Mouse (Mus musculus): ENCODE results near the gene Rab7. TPM values are rescaled to one million over a fixed set of nuclear protein-coding genes. Genes with fewer than 3 reads are reported as not detected.

The Rab7 gene
- polyA plus RNA-seq, 1 experiment from 2014 or later, result 110 TPM

- no peaks in the 10 kb centered on the region for H3K36me3 ChIP-seq (replicated peaks)
- H3K4me3 ChIP-seq (replicated peaks), result no peak overlapping the region
- no peak overlapping the region for H3K9ac ChIP-seq
- WGBS (ENCODE audit: insufficient replicate concordance), result 39% methylated on average over 11 of the region's 11 CpGs
- no peaks in the 10 kb centered on the region for H3K9me3 ChIP-seq (replicated peaks)
- no peak for ATAC-seq (ENCODE audit: insufficient read depth)
- peaks cover 19% of the 10 kb centered on the region; the same call in 1 of the 2 replicates for H3K27me3 ChIP-seq
- H3K4me1 ChIP-seq (replicated peaks), result peaks cover 13% of the 10 kb centered on the region
- no peak overlapping the region for H3K27ac ChIP-seq (replicated peaks)
- H3K4me2 ChIP-seq, result no peak overlapping the region
Measured at GRCm38 (mm10) chr6:88053228-88054080, 8.4 kb upstream of the Rab7 start.

- Histone ChIP-seq H3K4me1 (replicated peaks) (peaks cover 13% of the 10 kb centered on the region), H3K36me3 (replicated peaks) (no peaks in the 10 kb centered on the region), H3K9me3 (replicated peaks) (no peaks in the 10 kb centered on the region), H3K27ac (replicated peaks) (no peak overlapping the region), H3K4me3 (replicated peaks) (no peak overlapping the region), H3K4me2 (no peak overlapping the region), H3K9ac (no peak overlapping the region), H3K27me3 (peaks cover 19% of the 10 kb centered on the region; the same call in 1 of the 2 replicates)
- 75% methylated on average over 5 of the region's 5 CpGs for WGBS (ENCODE audit: insufficient replicate concordance)
- no peak for ATAC-seq (ENCODE audit: insufficient read depth)
Measured at GRCm38 (mm10) chr6:88051206-88051605, 6.1 kb upstream of the Rab7 start.

- Histone ChIP-seq H3K4me1 (replicated peaks) (peaks cover 22% of the 10 kb centered on the region), H3K4me3 (replicated peaks) (no peak overlapping the region), H3K4me2 (peak overlapping the region; percentile 4; the same call in 1 of the 2 replicates), H3K36me3 (replicated peaks) (no peaks in the 10 kb centered on the region), H3K9ac (no peak overlapping the region), H3K27ac (replicated peaks) (peak overlapping the region; percentile 42; the same call in 1 of the 2 replicates), H3K9me3 (replicated peaks) (no peaks in the 10 kb centered on the region), H3K27me3 (peaks cover 16% of the 10 kb centered on the region; the same call in 1 of the 2 replicates)
- 64% methylated on average over 6 of the region's 6 CpGs for WGBS (ENCODE audit: insufficient replicate concordance)
- peak; percentile 33; the same call in 1 of the 2 replicates for ATAC-seq (ENCODE audit: insufficient read depth)
Measured at GRCm38 (mm10) chr6:88049008-88049407, 3.9 kb upstream of the Rab7 start.

DNA sequence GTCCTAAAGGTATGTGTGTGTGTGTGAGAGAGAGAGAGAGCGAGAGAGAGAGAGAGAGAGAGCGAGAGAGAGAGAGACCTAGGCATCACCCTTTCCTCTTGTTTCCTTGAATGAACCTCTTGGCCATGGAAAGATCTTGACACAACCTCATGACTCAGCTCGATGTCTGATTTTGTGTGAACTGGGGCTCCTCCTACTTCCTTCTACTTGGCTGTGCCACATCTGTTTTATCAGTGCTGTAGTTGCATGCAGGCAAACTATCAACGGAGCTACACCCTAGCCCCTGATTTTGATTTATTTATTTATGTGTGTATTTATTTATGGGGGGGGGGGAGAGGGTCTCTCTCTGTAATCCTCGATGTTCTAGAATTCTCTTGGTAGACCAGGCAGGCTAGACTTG, 2.8 kb upstream of the Rab7 start:
- H3K4me3 ChIP-seq (replicated peaks), result no peak overlapping the region
- no peaks in the 10 kb centered on the region for H3K36me3 ChIP-seq (replicated peaks)
- ATAC-seq (ENCODE audit: insufficient read depth), result no peak
- 31% methylated on average over 5 of the region's 5 CpGs for WGBS (ENCODE audit: insufficient replicate concordance)
- H3K27me3 ChIP-seq, result peaks cover 16% of the 10 kb centered on the region; the same call in 1 of the 2 replicates
- 0 out of 2 replicates have a peak overlapping the region, but pooled peaks have one; percentile 25 for H3K27ac ChIP-seq (replicated peaks)
- no peak overlapping the region for H3K9ac ChIP-seq
- H3K4me1 ChIP-seq (replicated peaks), result peaks cover 33% of the 10 kb centered on the region
- H3K9me3 ChIP-seq (replicated peaks), result no peaks in the 10 kb centered on the region
- no peak overlapping the region for H3K4me2 ChIP-seq

- H3K4me1 ChIP-seq (replicated peaks), result peaks cover 49% of the 10 kb centered on the region
- ATAC-seq (ENCODE audit: insufficient read depth), result no peak
- H3K27me3 ChIP-seq, result peaks cover 7% of the 10 kb centered on the region; the same call in 1 of the 2 replicates
- 30% methylated on average over 3 of the region's 3 CpGs for WGBS (ENCODE audit: insufficient replicate concordance)
- H3K27ac ChIP-seq (replicated peaks), result peak overlapping the region; percentile 88
- H3K9ac ChIP-seq, result no peak overlapping the region
- no peaks in the 10 kb centered on the region for H3K9me3 ChIP-seq (replicated peaks)
- H3K36me3 ChIP-seq (replicated peaks), result no peaks in the 10 kb centered on the region
- peak overlapping the region; percentile 91 for H3K4me3 ChIP-seq (replicated peaks)
- peak overlapping the region; percentile 85 for H3K4me2 ChIP-seq
Measured at GRCm38 (mm10) chr6:88045406-88045766, 316 bp upstream of the Rab7 start.

GRCm38 (mm10) chr6:88044234-88044576, 865 bp downstream of the Rab7 start:
- no peaks in the 10 kb centered on the region for H3K9me3 ChIP-seq (replicated peaks)
- no peak for ATAC-seq (ENCODE audit: insufficient read depth)
- WGBS (ENCODE audit: insufficient replicate concordance), result 1% methylated on average over 3 of the region's 3 CpGs
- H3K4me3 ChIP-seq (replicated peaks), result peak overlapping the region; percentile 91
- peaks cover 49% of the 10 kb centered on the region for H3K4me1 ChIP-seq (replicated peaks)
- H3K9ac ChIP-seq, result peak overlapping the region; percentile 91
- 0 out of 2 replicates have a peak, but pooled peaks cover under 1% of the 10 kb centered on the region for H3K27me3 ChIP-seq
- H3K36me3 ChIP-seq (replicated peaks), result peaks cover 6% of the 10 kb centered on the region; the same call in 1 of the 2 replicates
- H3K27ac ChIP-seq (replicated peaks), result peak overlapping the region; percentile 88
- H3K4me2 ChIP-seq, result peak overlapping the region; percentile 85

GRCm38 (mm10) chr6:88042336-88042735, 2.7 kb downstream of the Rab7 start:
- H3K36me3 ChIP-seq (replicated peaks), result peaks cover 15% of the 10 kb centered on the region
- H3K9me3 ChIP-seq (replicated peaks), result no peaks in the 10 kb centered on the region
- H3K4me1 ChIP-seq (replicated peaks), result peaks cover 58% of the 10 kb centered on the region
- WGBS (ENCODE audit: insufficient replicate concordance), result 82% methylated on average over 3 of the region's 3 CpGs
- 0 out of 2 replicates have a peak overlapping the region, but pooled peaks have one; percentile 1 for H3K27ac ChIP-seq (replicated peaks)
- H3K27me3 ChIP-seq, result no peaks in the 10 kb centered on the region
- no peak for ATAC-seq (ENCODE audit: insufficient read depth)
- H3K4me3 ChIP-seq (replicated peaks), result no peak overlapping the region
- H3K9ac ChIP-seq, result no peak overlapping the region
- H3K4me2 ChIP-seq, result peak overlapping the region; percentile 1; the same call in 1 of the 2 replicates

GRCm38 (mm10) chr6:88041221-88041620, 3.8 kb downstream of the Rab7 start:
- Histone ChIP-seq H3K4me2 (no peak overlapping the region), H3K27me3 (no peaks in the 10 kb centered on the region), H3K36me3 (replicated peaks) (peaks cover 19% of the 10 kb centered on the region), H3K4me1 (replicated peaks) (peaks cover 58% of the 10 kb centered on the region), H3K9ac (no peak overlapping the region), H3K4me3 (replicated peaks) (no peak overlapping the region), H3K27ac (replicated peaks) (no peak overlapping the region), H3K9me3 (replicated peaks) (no peaks in the 10 kb centered on the region)
- no peak for ATAC-seq (ENCODE audit: insufficient read depth)
- 75% methylated on average over 4 of the region's 4 CpGs for WGBS (ENCODE audit: insufficient replicate concordance)

GRCm38 (mm10) chr6:88039426-88039825, 5.6 kb downstream of the Rab7 start:
- Histone ChIP-seq H3K4me3 (replicated peaks) (no peak overlapping the region), H3K9ac (no peak overlapping the region), H3K9me3 (replicated peaks) (no peaks in the 10 kb centered on the region), H3K27ac (replicated peaks) (no peak overlapping the region), H3K4me1 (replicated peaks) (peaks cover 58% of the 10 kb centered on the region), H3K27me3 (no peaks in the 10 kb centered on the region), H3K36me3 (replicated peaks) (peaks cover 25% of the 10 kb centered on the region), H3K4me2 (no peak overlapping the region)
- ATAC-seq (ENCODE audit: insufficient read depth), result no peak
- WGBS (ENCODE audit: insufficient replicate concordance), result 86% methylated on average over 4 of the region's 4 CpGs

GRCm38 (mm10) chr6:88037471-88038045, 7.5 kb downstream of the Rab7 start:
- no peak overlapping the region for H3K27ac ChIP-seq (replicated peaks)
- H3K4me2 ChIP-seq, result no peak overlapping the region
- no peak overlapping the region for H3K4me3 ChIP-seq (replicated peaks)
- no peaks in the 10 kb centered on the region for H3K27me3 ChIP-seq
- WGBS (ENCODE audit: insufficient replicate concordance), result 71% methylated on average over 4 of the region's 4 CpGs
- peaks cover 28% of the 10 kb centered on the region for H3K36me3 ChIP-seq (replicated peaks)
- peaks cover 46% of the 10 kb centered on the region for H3K4me1 ChIP-seq (replicated peaks)
- no peak for ATAC-seq (ENCODE audit: insufficient read depth)
- H3K9ac ChIP-seq, result no peak overlapping the region
- H3K9me3 ChIP-seq (replicated peaks), result no peaks in the 10 kb centered on the region

DNA sequence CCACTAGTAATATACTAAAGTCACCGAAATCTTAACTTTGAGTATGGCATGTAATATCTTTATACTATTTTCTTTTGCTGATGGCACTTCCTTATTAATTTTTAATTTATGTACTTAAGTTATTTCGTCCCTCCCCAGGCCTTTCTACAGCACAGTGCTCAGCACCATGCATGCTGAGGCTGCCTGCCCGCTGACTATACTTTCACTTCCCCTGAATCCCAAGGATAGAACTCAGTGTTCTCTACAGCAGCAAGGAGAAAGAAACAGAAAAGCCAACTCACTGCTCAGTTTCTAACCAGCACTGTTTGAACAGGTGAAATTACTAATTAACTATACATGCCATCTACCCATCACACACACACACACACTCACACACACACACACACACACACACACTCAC, 11.6 kb downstream of the Rab7 start:
- 82% methylated on average over 3 of the region's 3 CpGs for WGBS (ENCODE audit: insufficient replicate concordance)
- Histone ChIP-seq H3K9ac (no peak overlapping the region), H3K36me3 (replicated peaks) (peaks cover 32% of the 10 kb centered on the region), H3K27ac (replicated peaks) (no peak overlapping the region), H3K4me3 (replicated peaks) (no peak overlapping the region), H3K27me3 (no peaks in the 10 kb centered on the region), H3K9me3 (replicated peaks) (no peaks in the 10 kb centered on the region), H3K4me2 (no peak overlapping the region), H3K4me1 (replicated peaks) (peaks cover 28% of the 10 kb centered on the region)
- ATAC-seq (ENCODE audit: insufficient read depth), result no peak
